In genomic region chr9:113811957-113812670, GRCm38 (mm10) we compare ENCODE assay signal across 8 mouse cellular contexts.
A peak's percentile ranks its signal among the peaks of the same experiment; 100 is the strongest.
DNase-seq lines count a peak whose midpoint lies in the region; ATAC-seq lines count a peak whose summit lies in the region.

No protein-coding gene starts in this region.

- H3K27ac ChIP-seq in heart, embryonic 11.5 days (ENCODE audit: low read depth, low read length): no peak overlapping the region; the same call in 1 of the 2 replicates
- no peak overlapping the region for H3K27ac ChIP-seq in macrophage

- no peaks in the 10 kb centered on the region for H3K36me3 ChIP-seq in heart, embryonic 11.5 days (ENCODE audit: control insufficient read depth, insufficient read depth, low read length)
- peaks cover 4% of the 10 kb centered on the region; the same call in 1 of the 2 replicates for H3K36me3 ChIP-seq in macrophage (ENCODE audit: inconsistent target)

- ATAC-seq in heart, embryonic 11.5 days (replicated peaks; ENCODE audit: insufficient number of reproducible peaks, low FRiP score, low TSS enrichment): no peak
- ATAC-seq in erythroblast, adult 5-6 weeks (replicated peaks; ENCODE audit: low FRiP score, poor library complexity, severe bottlenecking): no peak

- WGBS in heart, embryonic 11.5 days (ENCODE audit: insufficient replicate concordance): 42% methylated on average over 9 of the region's 9 CpGs
- 65% methylated on average over 9 of the region's 9 CpGs for WGBS in macrophage (ENCODE audit: missing documents)

- intact Hi-C loops in heart, postnatal 36 days (cut with DNase I): no loop called here

- H3K4me1 ChIP-seq in heart, embryonic 11.5 days (ENCODE audit: control insufficient read depth, insufficient read depth, low read length): no peaks in the 10 kb centered on the region; the same call in 1 of the 2 replicates

- peak overlapping the region; percentile 52 for H3K4me2 ChIP-seq in heart, embryonic 11.5 days

- DNase-seq in heart, postnatal 36 days: no peak
- peak; percentile 63 for DNase-seq in cerebellum, adult 11-12 months
- peak; percentile 66 to 81 for DNase-seq in frontal cortex, adult 2 months (ENCODE audit: extremely low spot score in 1 of 2, low spot score in 1 of 2)
- peak; percentile 73 for DNase-seq in layer of hippocampus, adult 11-12 months (ENCODE audit: low spot score)
- peak; percentile 56 for DNase-seq in right cerebral cortex, postnatal 14 days

- H3K27me3 ChIP-seq in heart, embryonic 11.5 days (ENCODE audit: control insufficient read depth, insufficient read depth, low read length): no peaks in the 10 kb centered on the region

- peak overlapping the region; percentile 20 for H3K4me3 ChIP-seq in heart, embryonic 11.5 days (ENCODE audit: low read depth, low read length)
- peak overlapping the region; percentile 9; the same call in 1 of the 2 replicates for H3K4me3 ChIP-seq in macrophage (ENCODE audit: inconsistent target)

- H3K79me2 ChIP-seq in macrophage (ENCODE audit: inconsistent target): peaks cover 45% of the 10 kb centered on the region; the same call in 1 of the 2 replicates

- H3K9ac ChIP-seq in heart, embryonic 11.5 days (ENCODE audit: low read depth, low read length): 0 out of 2 replicates have a peak overlapping the region, but pooled peaks have one; percentile 50

- H3K9me3 ChIP-seq in heart, embryonic 11.5 days (replicated peaks; ENCODE audit: control insufficient read depth, low read length): no peaks in the 10 kb centered on the region

Comparison
In these comparisons a context has a peak if more than half of its experiments do, and no peak if none do; other contexts are left out.
1. DNase-seq: peak in cerebellum, adult 11-12 months (single experiment), frontal cortex, adult 2 months (2 of 2), layer of hippocampus, adult 11-12 months (single experiment) and right cerebral cortex, postnatal 14 days (single experiment); none in heart, postnatal 36 days (0 of 2).